In the genomic region with DNA sequence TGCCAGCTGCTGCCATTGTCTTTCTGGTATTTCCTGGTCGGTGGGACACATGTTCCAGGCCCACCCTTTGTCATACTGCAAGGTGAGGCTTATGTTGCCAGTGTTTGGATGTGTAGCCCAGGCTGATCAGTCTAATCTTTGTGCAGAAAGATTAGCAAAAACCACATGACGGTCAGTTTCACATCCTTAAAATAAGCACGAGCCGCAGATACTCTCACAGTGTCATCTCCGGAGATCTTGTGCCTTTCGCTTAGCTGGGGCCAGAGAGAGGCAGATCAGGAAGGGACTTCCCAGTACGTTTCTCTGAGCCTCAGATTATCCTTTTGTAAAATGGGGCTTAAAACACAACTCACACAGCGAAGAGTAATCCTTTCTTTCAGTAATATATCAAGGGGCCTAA, we compare ENCODE assay signal across 16 mouse cellular contexts. TPM values are rescaled to one million over a fixed set of nuclear protein-coding genes. Genes with fewer than 3 reads are reported as not detected.
DNase-seq lines count a peak whose midpoint lies in the region; TF ChIP-seq lines count a peak whose summit lies in the region.
"Had no signal": no experiment of that assay in that cellular context is flagged by ENCODE, and none has a peak within 500 bp of the region (broad histone marks: within the 10 kb centered on the region; RNA-seq: fewer than 3 reads in every experiment).

No protein-coding gene starts in this region.

- H3K4me3 ChIP-seq in CH12.LX (replicated peaks in 1 of 3; ENCODE audit: low read depth in 2 of 3, low read length in 2 of 3, poor library complexity in 1 of 3) = no peak overlapping the region
- H3K4me3 ChIP-seq: embryonic facial prominence, embryonic 15.5 days; intestine, embryonic 15.5 days; neural tube, embryonic 12.5 days had no signal

- dilution Hi-C loops in CH12.LX (cut with MboI; ENCODE audit: extremely low pct_ligation_motif_present, extremely low pct_unique_long_range_greater_than_20kb, low sequenced_read_pairs) = no loop called here

- in situ Hi-C loops in CH12.LX (cut with MboI; ENCODE audit: low pct_ligation_motif_present, low pct_unique_long_range_greater_than_20kb, low sequenced_read_pairs) = loop anchor here (5.0 kb wide), 1 partner anchor 56 kb away; the partner anchor contains the start of gene Rnasel

- TF ChIP-seq CTCF in CH12.LX (conservative IDR thresholded peaks at IDR 0.05 in 1 of 2, IDR thresholded peaks at IDR 0.05 in 1 of 2; ENCODE audit: low read depth in 2 of 2, low read length in 2 of 2) = no peak

- H3K36me3 ChIP-seq in CH12.LX (replicated peaks in 1 of 2; ENCODE audit: control insufficient read depth in 1 of 2, insufficient read depth in 1 of 2, low read length in 1 of 2) = no peaks in the 10 kb centered on the region
- H3K36me3 ChIP-seq: embryonic facial prominence, embryonic 15.5 days; intestine, embryonic 15.5 days; neural tube, embryonic 12.5 days had no signal

- no peaks in the 10 kb centered on the region for H3K79me2 ChIP-seq in CH12.LX (replicated peaks; ENCODE audit: control insufficient read depth, extremely low read depth, insufficient read depth, poor library complexity, severe bottlenecking)

- H3K9ac ChIP-seq in CH12.LX (ENCODE audit: insufficient read depth, low read depth) = 0 out of 2 replicates have a peak overlapping the region, but pooled peaks have one; percentile 45
- H3K9ac ChIP-seq: embryonic facial prominence, embryonic 15.5 days; intestine, embryonic 15.5 days; lung, embryonic 14.5 days; neural tube, embryonic 12.5 days had no signal

- H3K4me1 ChIP-seq in CH12.LX (ENCODE audit: control insufficient read depth in 1 of 2, insufficient read depth in 2 of 2) = peaks cover 11 to 31% of the 10 kb centered on the region in 2 experiments
- H3K4me1 ChIP-seq: embryonic facial prominence, embryonic 15.5 days; intestine, embryonic 15.5 days; neural tube, embryonic 12.5 days had no signal

- no peak; the same call in none of the 2 replicates for TF ChIP-seq RAD21 in CH12.LX (IDR thresholded peaks at IDR 0.05; ENCODE audit: low read depth, low read length)

- H3K27ac ChIP-seq in CH12.LX (ENCODE audit: insufficient read depth, low read depth) = peak overlapping the region; percentile 77
- H3K27ac ChIP-seq: embryonic facial prominence, embryonic 15.5 days; intestine, embryonic 15.5 days; neural tube, embryonic 12.5 days had no signal

- no peak for TF ChIP-seq POLR2A in CH12.LX (IDR thresholded peaks at IDR 0.05; ENCODE audit: low read depth, low read length)

- H3K4me2 ChIP-seq in CH12.LX (ENCODE audit: insufficient read depth, low read depth, poor library complexity, severe bottlenecking) = peak overlapping the region; percentile 90
- H3K4me2 ChIP-seq: embryonic facial prominence, embryonic 15.5 days; intestine, embryonic 15.5 days; lung, embryonic 14.5 days; neural tube, embryonic 12.5 days had no signal

- TF ChIP-seq EP300 in CH12.LX (IDR thresholded peaks at IDR 0.05; ENCODE audit: low read length) = peak; percentile 92

- DNase-seq in layer of hippocampus, adult 9-11 months = peak; percentile 13
- DNase-seq in layer of hippocampus, adult 9-10 months (ENCODE audit: low spot score) = no peak
- peak; percentile 78 for DNase-seq in A20 (ENCODE audit: low read depth, low spot score)
- peak; percentile 86 for DNase-seq in CH12.LX (ENCODE audit: extremely low read depth)
- DNase-seq in monocyte, adult 2 months (ENCODE audit: low read depth in 1 of 2, low spot score in 2 of 2) = peak; percentile 34 to 46
- no peak for DNase-seq in cerebellum, postnatal 14 days
- DNase-seq in ovary, postnatal 10 days (ENCODE audit: low spot score) = no peak
- DNase-seq: cerebellum, adult 18-20 months; kidney, postnatal 36 days; lung, embryonic 14.5 days; midbrain, embryonic 14.5 days; thymus, postnatal 14 days had no signal

- H3K27me3 ChIP-seq in CH12.LX (replicated peaks) = no peaks in the 10 kb centered on the region
- H3K27me3 ChIP-seq: embryonic facial prominence, embryonic 15.5 days; intestine, embryonic 15.5 days; neural tube, embryonic 12.5 days had no signal

- no peaks in the 10 kb centered on the region for H3K9me3 ChIP-seq in CH12.LX (replicated peaks; ENCODE audit: low read length)
- H3K9me3 ChIP-seq: embryonic facial prominence, embryonic 15.5 days; intestine, embryonic 15.5 days; neural tube, embryonic 12.5 days had no signal

TF ChIP-seq in CH12.LX, 34 proteins besides CTCF, POLR2A, EP300 and RAD21:
- TF ChIP-seq ZNF384 (IDR thresholded peaks at IDR 0.05; ENCODE audit: low read depth, low read length) (no peak), MAZ (IDR thresholded peaks at IDR 0.05; ENCODE audit: low read depth, low read length) (no peak; the same call in 1 of the 2 replicates), JUN (IDR thresholded peaks at IDR 0.05; ENCODE audit: insufficient read depth, low read depth, low read length) (0 out of 2 replicates have a peak, but pooled peaks have one; percentile 11), E2F4 (IDR thresholded peaks at IDR 0.05; ENCODE audit: insufficient replicate concordance, low read depth, low read length) (0 out of 2 replicates have a peak, but pooled peaks have one; percentile 33), RCOR1 (conservative IDR thresholded peaks at IDR 0.05; ENCODE audit: low read depth, low read length) (peak; percentile 83; the same call in 1 of the 2 replicates), ETS1 (conservative IDR thresholded peaks at IDR 0.05; ENCODE audit: low read depth, low read length) (peak; percentile 89), USF1 (IDR thresholded peaks at IDR 0.05; ENCODE audit: low read depth, low read length) (peak; percentile 38), MYC (IDR thresholded peaks at IDR 0.05; ENCODE audit: low read depth, low read length) (peak; percentile 90), GABPA (IDR thresholded peaks at IDR 0.05; ENCODE audit: insufficient replicate concordance, low read depth, low read length) (no peak), TCF12 (IDR thresholded peaks at IDR 0.05; ENCODE audit: low read depth, low read length) (peak; percentile 66), KAT2A (IDR thresholded peaks at IDR 0.05; ENCODE audit: insufficient replicate concordance, low read length) (no peak), JUND (conservative IDR thresholded peaks at IDR 0.05; ENCODE audit: low read depth, low read length) (0 out of 2 replicates have a peak, but pooled peaks have one; percentile 19), USF2 (conservative IDR thresholded peaks at IDR 0.05; ENCODE audit: low read depth, low read length) (0 out of 2 replicates have a peak, but pooled peaks have one; percentile 10), UBTF (IDR thresholded peaks at IDR 0.05; ENCODE audit: low read depth, low read length) (no peak), MAFK (IDR thresholded peaks at IDR 0.05; ENCODE audit: insufficient replicate concordance, low read length) (peak; percentile 70; the same call in 1 of the 2 replicates), POLR2AphosphoS2 (IDR thresholded peaks at IDR 0.05; ENCODE audit: low read depth, low read length) (no peak), CHD2 (IDR thresholded peaks at IDR 0.05; ENCODE audit: low read length) (peak; percentile 67), MXI1 (IDR thresholded peaks at IDR 0.05; ENCODE audit: low read depth, low read length) (peak; percentile 49; the same call in 1 of the 2 replicates), BHLHE40 (IDR thresholded peaks at IDR 0.05; ENCODE audit: low read depth, low read length) (peak; percentile 98), SIN3A (IDR thresholded peaks at IDR 0.05; ENCODE audit: low read length) (peak; percentile 60; the same call in 1 of the 2 replicates), SMC3 (IDR thresholded peaks at IDR 0.05; ENCODE audit: low read depth, low read length) (no peak), IRF4 (IDR thresholded peaks at IDR 0.05; ENCODE audit: low read depth, low read length) (peak; percentile 98), ZC3H11A (IDR thresholded peaks at IDR 0.05; ENCODE audit: low read depth, low read length) (no peak), PAX5 (IDR thresholded peaks at IDR 0.05; ENCODE audit: low read length) (no peak), ZMIZ1 (IDR thresholded peaks at IDR 0.05; ENCODE audit: low read depth, low read length) (no peak; the same call in 1 of the 2 replicates), MAX (IDR thresholded peaks at IDR 0.05; ENCODE audit: low read length) (peak; percentile 88), MEF2A (IDR thresholded peaks at IDR 0.05; ENCODE audit: borderline replicate concordance, low read depth, low read length) (peak; percentile 93), TBP (conservative IDR thresholded peaks at IDR 0.05; ENCODE audit: low read depth, low read length) (0 out of 2 replicates have a peak, but pooled peaks have one; percentile 39), NELFE (IDR thresholded peaks at IDR 0.05; ENCODE audit: low read depth, low read length) (no peak), CHD1 (IDR thresholded peaks at IDR 0.05; ENCODE audit: low read depth, low read length) (no peak), NRF1 (IDR thresholded peaks at IDR 0.05; ENCODE audit: low read depth, low read length) (no peak), ZKSCAN1 (IDR thresholded peaks at IDR 0.05; ENCODE audit: borderline replicate concordance, low read depth, low read length) (no peak), ELF1 (IDR thresholded peaks at IDR 0.05; ENCODE audit: low read depth, low read length) (no peak; the same call in 1 of the 2 replicates), HCFC1 (IDR thresholded peaks at IDR 0.05; ENCODE audit: low read depth, low read length) (no peak)

RNA-seq across cellular contexts. Expression of gene Rgsl1, which starts 40.4 kb away (rescaled TPM):
- total RNA-seq in CH12.LX (2012; rRNA removed) (not detected in 2 replicates), CH12.LX (2014; rRNA removed) (not detected in 2 replicates)
- polyA plus RNA-seq in CH12.LX (2012; ENCODE audit: insufficient read length, low read depth) = 0.10 and 0.20 TPM in 2 replicates
- polyA plus RNA-seq: hindbrain, embryonic 11.5 days; intestine, embryonic 15.5 days; lung, embryonic 14.5 days had no signal

RNA-seq across cellular contexts. Expression of gene Rnasel, which starts 54.3 kb away (rescaled TPM):
- total RNA-seq in CH12.LX (2012; rRNA removed) = 7.5 and 8.4 TPM in 2 replicates
- total RNA-seq in CH12.LX (2014; rRNA removed) = 9.2 and 9.7 TPM in 2 replicates
- 18.8 and 19.8 TPM in 2 replicates for polyA plus RNA-seq in CH12.LX (2012; ENCODE audit: insufficient read length, low read depth)

Comparison
In these comparisons a context has a peak if more than half of its experiments do, and no peak if none do; other contexts are left out.
1. DNase-seq: peak in layer of hippocampus, adult 9-11 months (single experiment), A20 (single experiment), CH12.LX (single experiment) and monocyte, adult 2 months (2 of 2); none in layer of hippocampus, adult 9-10 months (single experiment), cerebellum, postnatal 14 days (0 of 2) and ovary, postnatal 10 days (single experiment).